Mouse (Mus musculus) hindbrain, embryonic 11.5 days (tissue): ENCODE data around the gene Pank3. TPM values are rescaled to one million over a fixed set of nuclear protein-coding genes. Genes with fewer than 3 reads are reported as not detected.

Experiments used
- ATAC-seq: fragments of 200-750 bp; cut with Nextera tagmentation; 2 replicates; pipeline ENCODE4 v1.8.0; 2017; ENCODE audit warnings: mild to moderate bottlenecking, moderate TSS enrichment, moderate library complexity; ENCODE audit not compliant: low FRiP score
- DNase-seq: peaks from one replicate; pipeline ENCODE4 v3.0.0-alpha.2; 2015; ENCODE audit warnings: low spot score
- H3K27ac ChIP-seq: fragments of 300-500 bp; sonication (generic); 2 replicates; pipeline ENCODE4 v1.5.1; 2014; ENCODE audit warnings: mild to moderate bottlenecking, low read depth, low read length
- H3K27me3 ChIP-seq: fragments of 300-500 bp; sonication (generic); 2 replicates; pipeline ENCODE4 v1.6.1; 2014; ENCODE audit warnings: mild to moderate bottlenecking, low read length, moderate library complexity, mixed read lengths; ENCODE audit not compliant: control insufficient read depth, insufficient read depth
- H3K36me3 ChIP-seq: fragments of 300-500 bp; sonication (generic); 2 replicates; pipeline ENCODE4 v1.6.1; 2014; ENCODE audit warnings: mild to moderate bottlenecking, low read length, moderate library complexity, mixed read lengths; ENCODE audit not compliant: control insufficient read depth, insufficient read depth
- H3K4me1 ChIP-seq: fragments of 300-500 bp; sonication (generic); replicated peaks from 2 replicates; pipeline ENCODE4 v1.6.1; 2014; ENCODE audit warnings: low read length, mixed read lengths; ENCODE audit not compliant: control insufficient read depth, insufficient read depth
- H3K4me2 ChIP-seq: fragments of 300-500 bp; sonication (generic); replicated peaks from 2 replicates; pipeline ENCODE4 v1.6.1; 2014; ENCODE audit warnings: mild to moderate bottlenecking, low read depth, low read length
- H3K4me3 ChIP-seq: fragments of 300-500 bp; sonication (generic); 2 replicates; pipeline ENCODE4 v1.5.1; 2014; ENCODE audit warnings: low read depth, low read length
- H3K9ac ChIP-seq: fragments of 300-500 bp; sonication (generic); 2 replicates; pipeline ENCODE4 v1.6.1; 2014; ENCODE audit warnings: low read depth, low read length
- H3K9me3 ChIP-seq: fragments of 300-500 bp; sonication (generic); 2 replicates; pipeline ENCODE4 v1.6.1; 2016; ENCODE audit warnings: low read length; ENCODE audit not compliant: control insufficient read depth
- WGBS: fragments of 180-500 bp; shearing (Covaris S2); extraction: QIAGEN DNeasy Blood & Tissue Kit; methylation state at CpG from one replicate; pipeline ENCODE4 v1.1.7; 2014; 5-methylcytosine and 5-hydroxymethylcytosine counted together
- polyA plus RNA-seq: library from polyadenylated mRNA; unstranded; fragments of >200 nt; fragmentation: Nextera tagmentation; extraction: Ambion mirVana; gene quantifications from 2 replicates; pipeline ENCODE4 v1.2.1, GENCODE M21; 2014

The Pank3 gene
- polyA plus RNA-seq, result 27.7 and 30.2 TPM in 2 replicates

DNA sequence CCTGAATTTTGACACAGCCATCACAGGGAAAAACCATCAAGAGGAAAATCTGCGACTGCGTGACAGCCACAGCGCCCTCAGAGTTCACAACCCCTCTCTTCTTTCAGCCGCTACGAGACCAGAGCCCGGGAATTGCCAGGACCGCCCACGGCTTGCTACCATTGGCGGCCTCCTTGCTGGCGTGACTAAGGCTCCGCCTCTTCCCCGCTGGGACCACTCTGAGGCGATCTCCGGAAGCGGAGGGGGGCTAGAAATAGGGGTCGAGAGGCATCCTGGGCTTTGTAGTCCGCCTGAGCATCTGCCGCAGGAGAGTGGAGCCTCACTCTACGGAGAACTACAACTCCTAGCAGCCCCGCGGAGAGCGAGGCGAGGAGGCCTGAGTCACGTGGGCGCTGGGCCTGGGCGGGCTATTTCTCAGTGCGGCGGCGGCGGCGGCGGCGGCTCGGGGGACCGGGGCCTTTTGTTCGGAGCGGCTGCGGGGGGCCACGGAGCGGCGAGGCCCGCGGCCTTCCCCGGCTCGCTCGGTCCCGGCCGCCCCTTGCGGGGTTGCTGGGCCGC lies at the start of gene Pank3:
TSS of gene Pank3 (plus strand) at position 297 of the 558 bp plus-strand sequence.
- H3K36me3 ChIP-seq, result no peaks in the 10 kb centered on the region
- peak within 1 kb of the TSS; percentile 85 for H3K4me3 ChIP-seq
- H3K4me2 ChIP-seq, result peak within 1 kb of the TSS; percentile 54
- ATAC-seq, result peak; percentile 100
- no peaks in the 10 kb centered on the region for H3K27me3 ChIP-seq
- peak within 1 kb of the TSS; percentile 94 for H3K27ac ChIP-seq
- WGBS, result 0% methylated on average over 35 of the region's 50 CpGs
- H3K4me1 ChIP-seq, result no peaks in the 10 kb centered on the region
- DNase-seq, result peak; percentile 97
- H3K9me3 ChIP-seq, result no peaks in the 10 kb centered on the region
- peak within 1 kb of the TSS; percentile 98 for H3K9ac ChIP-seq

DNA sequence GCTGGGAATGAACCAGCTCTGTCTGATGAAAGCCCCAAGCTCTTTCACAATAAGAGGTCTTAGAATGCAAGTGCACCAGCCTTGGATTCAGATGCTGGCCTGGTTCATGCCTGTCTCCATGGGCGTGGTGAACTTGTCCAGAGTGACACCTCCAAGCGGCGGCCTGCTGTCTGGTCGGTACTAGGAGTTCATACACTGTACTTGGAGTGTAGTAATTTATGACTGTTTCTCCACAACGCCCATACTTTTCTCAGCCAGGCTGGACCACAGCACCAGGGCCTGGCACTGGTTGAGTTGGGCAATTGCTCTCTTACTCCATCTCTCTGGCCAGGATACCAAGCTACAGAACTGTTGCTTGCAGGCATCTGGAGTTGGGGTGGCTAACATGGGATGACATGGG lies 45.4 kb upstream of the Pank3 start:
- ATAC-seq, result no peak
- DNase-seq, result no peak
- Histone ChIP-seq H3K9me3 (no peaks in the 10 kb centered on the region), H3K4me1 (no peaks in the 10 kb centered on the region), H3K4me2 (no peak overlapping the region), H3K27me3 (no peaks in the 10 kb centered on the region), H3K4me3 (no peak overlapping the region), H3K9ac (no peak overlapping the region), H3K27ac (no peak overlapping the region), H3K36me3 (no peaks in the 10 kb centered on the region)
- WGBS, result 85% methylated on average over 5 of the region's 5 CpGs

DNA sequence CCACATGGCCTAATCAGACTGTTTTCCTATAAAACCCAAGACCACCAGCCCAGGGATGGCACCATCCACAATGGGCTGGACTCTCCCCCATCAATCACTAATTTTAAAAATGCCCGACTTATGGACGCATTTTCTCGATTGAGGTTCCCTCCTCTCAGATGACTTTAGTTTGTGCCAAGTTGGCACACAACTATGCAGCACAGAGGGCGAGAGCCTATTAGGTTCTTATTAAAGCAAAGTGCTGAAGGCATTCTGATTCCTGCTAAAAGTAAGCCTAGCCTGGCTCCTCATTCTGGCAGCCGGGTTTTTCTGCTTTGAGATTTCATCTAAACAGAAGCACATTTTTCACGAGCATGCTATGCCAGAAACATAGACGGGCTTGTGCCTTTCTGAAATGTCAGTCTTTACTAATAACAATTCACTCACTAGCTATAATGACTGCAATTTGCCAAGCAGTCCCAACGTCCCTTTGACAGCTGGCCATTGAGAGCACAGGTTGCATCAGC lies 42.9 kb upstream of the Pank3 start:
- no peaks in the 10 kb centered on the region for H3K9me3 ChIP-seq
- no peaks in the 10 kb centered on the region for H3K36me3 ChIP-seq
- no peak for DNase-seq
- 84% methylated on average over 8 of the region's 8 CpGs for WGBS
- H3K4me3 ChIP-seq, result no peak overlapping the region
- H3K27me3 ChIP-seq, result no peaks in the 10 kb centered on the region
- no peak overlapping the region for H3K9ac ChIP-seq
- no peak for ATAC-seq
- no peaks in the 10 kb centered on the region for H3K4me1 ChIP-seq
- H3K27ac ChIP-seq, result no peak overlapping the region
- H3K4me2 ChIP-seq, result no peak overlapping the region

DNA sequence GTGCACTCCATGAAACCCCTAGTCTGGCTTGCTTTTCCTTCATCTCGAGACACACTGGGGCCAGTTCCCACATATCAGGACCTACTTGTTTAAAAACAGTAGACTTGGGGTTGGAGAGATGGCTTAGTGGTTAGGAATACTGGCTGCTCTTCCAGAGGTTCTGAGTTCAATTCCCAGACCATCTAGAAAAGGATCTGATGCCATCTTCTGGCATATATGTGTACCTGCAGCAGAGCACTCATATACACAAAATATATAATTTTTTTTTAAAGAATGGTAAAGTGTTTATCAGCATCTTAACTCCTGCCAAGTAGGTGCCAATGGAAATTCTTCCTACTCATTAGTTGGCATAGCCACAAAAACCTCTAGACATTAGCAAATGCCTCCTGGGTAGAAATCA lies 41.1 kb upstream of the Pank3 start:
- no peaks in the 10 kb centered on the region for H3K9me3 ChIP-seq
- H3K4me1 ChIP-seq, result no peaks in the 10 kb centered on the region
- WGBS, result 81% methylated on average over 1 of the region's 1 CpGs
- no peaks in the 10 kb centered on the region for H3K27me3 ChIP-seq
- H3K36me3 ChIP-seq, result no peaks in the 10 kb centered on the region
- H3K4me2 ChIP-seq, result no peak overlapping the region
- no peak for DNase-seq
- H3K9ac ChIP-seq, result no peak overlapping the region
- no peak overlapping the region for H3K4me3 ChIP-seq
- ATAC-seq, result no peak
- H3K27ac ChIP-seq, result no peak overlapping the region

DNA sequence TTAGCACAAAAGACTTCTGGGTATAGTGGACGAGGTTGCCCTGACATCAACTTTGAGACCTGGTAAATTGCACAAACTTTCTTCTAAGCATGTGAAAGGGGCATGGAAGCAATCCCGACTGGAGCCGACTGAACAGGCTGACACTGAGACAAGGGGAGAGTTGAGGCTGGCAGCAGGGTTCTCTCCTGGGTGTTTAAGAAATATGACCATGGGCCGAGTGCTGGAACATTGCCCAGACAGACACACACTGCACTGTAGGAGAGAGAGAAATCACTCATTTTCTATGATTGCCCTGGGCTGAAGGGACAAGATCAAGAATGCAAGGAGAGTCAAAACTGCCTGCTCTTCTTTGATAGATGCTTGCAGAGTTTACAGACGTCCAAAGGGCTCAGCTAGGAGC lies 40.1 kb upstream of the Pank3 start:
- DNase-seq (no peak), ATAC-seq (no peak)
- 60% methylated on average over 5 of the region's 5 CpGs for WGBS
- H3K4me2 ChIP-seq, result no peak overlapping the region
- no peak overlapping the region for H3K27ac ChIP-seq
- no peaks in the 10 kb centered on the region for H3K36me3 ChIP-seq
- H3K4me3 ChIP-seq, result no peak overlapping the region
- no peaks in the 10 kb centered on the region for H3K27me3 ChIP-seq
- no peaks in the 10 kb centered on the region for H3K9me3 ChIP-seq
- H3K4me1 ChIP-seq, result no peaks in the 10 kb centered on the region
- H3K9ac ChIP-seq, result no peak overlapping the region

DNA sequence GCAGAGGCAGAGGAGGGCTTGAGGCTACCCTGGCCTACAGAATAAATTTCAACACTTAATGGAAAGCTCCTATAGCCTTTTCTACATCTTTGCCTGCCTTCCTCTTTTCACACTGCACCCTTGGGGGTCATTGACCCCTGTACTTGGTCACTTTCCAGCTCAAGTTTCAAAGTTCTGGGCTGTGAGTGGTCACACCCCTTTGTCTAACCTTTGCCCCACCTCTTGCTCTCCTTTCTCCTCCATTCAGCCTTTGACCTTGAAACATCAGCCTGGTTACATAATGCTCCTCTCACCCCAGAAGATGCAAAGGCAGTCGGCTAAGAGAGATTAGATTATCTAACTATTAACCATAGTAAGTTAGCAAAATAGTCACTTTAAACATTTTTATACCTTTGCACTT lies 36.9 kb upstream of the Pank3 start:
- Histone ChIP-seq H3K36me3 (no peaks in the 10 kb centered on the region), H3K9ac (no peak overlapping the region), H3K27me3 (no peaks in the 10 kb centered on the region), H3K27ac (no peak overlapping the region), H3K4me2 (no peak overlapping the region), H3K4me1 (no peaks in the 10 kb centered on the region), H3K4me3 (no peak overlapping the region), H3K9me3 (no peaks in the 10 kb centered on the region)
- DNase-seq (no peak), ATAC-seq (no peak)
- 64% methylated on average over 1 of the region's 1 CpGs for WGBS

DNA sequence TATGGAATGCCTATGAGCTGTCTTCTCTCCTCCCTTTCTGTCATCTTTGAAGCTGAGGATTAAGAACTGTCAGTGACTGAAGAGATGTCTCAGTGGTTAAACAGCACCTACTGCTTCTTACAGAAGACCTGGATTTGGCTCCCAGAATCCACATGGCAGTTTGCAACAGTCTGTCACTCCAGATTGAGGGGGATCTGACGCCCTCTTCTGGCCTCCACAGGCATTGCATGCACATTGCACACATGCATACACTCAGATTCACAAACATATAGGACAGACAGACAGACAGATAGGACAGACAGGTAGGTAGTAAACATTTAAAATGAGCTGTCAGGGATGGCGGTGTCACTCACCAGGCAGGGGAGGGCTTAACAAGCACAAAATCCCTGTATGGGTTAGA lies 32.5 kb upstream of the Pank3 start:
- no peak for DNase-seq
- no peak for ATAC-seq
- Histone ChIP-seq H3K36me3 (no peaks in the 10 kb centered on the region), H3K4me2 (no peak overlapping the region), H3K9me3 (no peaks in the 10 kb centered on the region), H3K4me3 (no peak overlapping the region), H3K4me1 (no peaks in the 10 kb centered on the region), H3K27ac (no peak overlapping the region), H3K27me3 (no peaks in the 10 kb centered on the region), H3K9ac (no peak overlapping the region)
- 61% methylated on average over 2 of the region's 2 CpGs for WGBS

DNA sequence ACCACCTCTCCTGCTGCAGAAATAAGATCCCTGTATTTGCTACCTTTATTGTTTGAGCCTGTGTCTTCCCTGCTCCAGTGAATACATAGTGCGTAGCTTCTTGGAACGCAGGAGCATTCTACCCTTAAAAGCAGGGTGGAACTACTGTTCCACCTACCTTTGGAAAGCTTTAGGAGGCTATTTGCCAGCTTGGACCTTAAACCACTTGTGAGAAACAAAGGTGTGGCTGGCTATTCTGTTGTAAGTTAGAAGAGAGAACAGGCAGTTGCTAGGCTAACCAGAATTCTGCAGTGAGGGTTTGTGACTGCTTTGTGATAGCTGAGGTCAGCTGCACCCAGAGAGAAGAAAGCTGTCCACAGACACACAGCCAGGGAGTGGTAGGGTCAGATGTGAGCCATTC lies 32.0 kb upstream of the Pank3 start:
- no peak overlapping the region for H3K27ac ChIP-seq
- no peak overlapping the region for H3K4me3 ChIP-seq
- H3K4me2 ChIP-seq, result no peak overlapping the region
- ATAC-seq, result no peak
- H3K9me3 ChIP-seq, result no peaks in the 10 kb centered on the region
- no peak overlapping the region for H3K9ac ChIP-seq
- H3K4me1 ChIP-seq, result no peaks in the 10 kb centered on the region
- H3K36me3 ChIP-seq, result no peaks in the 10 kb centered on the region
- WGBS, result 96% methylated on average over 2 of the region's 2 CpGs
- no peak for DNase-seq
- no peaks in the 10 kb centered on the region for H3K27me3 ChIP-seq

DNA sequence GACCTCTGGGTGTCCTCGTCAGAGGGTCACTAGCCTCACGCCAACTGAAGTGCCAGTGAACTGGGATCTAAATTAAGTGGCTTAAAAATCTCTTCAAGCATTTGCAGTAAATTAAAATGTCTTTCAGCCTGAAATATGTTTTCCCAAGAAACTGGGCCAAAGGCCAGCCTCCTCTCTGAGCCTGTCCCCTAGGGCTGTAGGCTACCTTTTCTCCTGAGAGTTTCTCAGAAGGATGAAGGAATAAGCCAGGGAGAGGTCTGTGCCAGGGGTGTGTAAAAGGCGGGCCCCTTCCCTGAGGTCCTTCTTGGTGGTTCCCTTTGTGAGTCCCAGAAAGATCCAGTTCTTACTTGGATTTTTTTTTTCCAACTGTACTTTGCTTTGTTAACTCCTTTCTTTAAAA lies 31.2 kb upstream of the Pank3 start:
- DNase-seq (no peak), ATAC-seq (no peak)
- H3K36me3 ChIP-seq, result no peaks in the 10 kb centered on the region
- H3K9ac ChIP-seq, result no peak overlapping the region
- no peaks in the 10 kb centered on the region for H3K4me1 ChIP-seq
- no peaks in the 10 kb centered on the region for H3K9me3 ChIP-seq
- no peak overlapping the region for H3K4me2 ChIP-seq
- H3K4me3 ChIP-seq, result no peak overlapping the region
- no peak overlapping the region for H3K27ac ChIP-seq
- 83% methylated on average over 3 of the region's 3 CpGs for WGBS
- H3K27me3 ChIP-seq, result no peaks in the 10 kb centered on the region
